ENCODE assay signal across 8 mouse cellular contexts in the genomic region with DNA sequence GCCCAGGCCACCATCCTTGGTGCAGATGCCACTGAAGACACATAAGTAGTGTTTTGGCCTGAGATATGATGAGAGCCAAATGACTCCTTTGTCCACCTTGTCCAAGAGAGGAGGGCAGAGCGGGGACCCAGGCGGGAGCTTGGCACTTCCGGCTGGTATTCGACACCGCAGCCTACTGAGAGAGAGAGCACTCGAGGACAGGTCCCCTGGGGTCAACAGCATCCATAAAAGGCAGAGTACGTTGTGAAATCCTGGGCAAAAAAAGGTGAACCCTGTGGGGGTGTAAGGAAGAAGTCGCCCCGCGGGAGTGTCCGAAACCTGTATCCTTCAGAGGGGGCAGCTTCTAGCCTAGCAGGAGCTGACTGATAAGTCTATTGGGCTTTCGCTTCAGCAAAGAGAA. TPM values are rescaled to one million over a fixed set of nuclear protein-coding genes. Genes with fewer than 3 reads are reported as not detected.
DNase-seq lines count a peak whose midpoint lies in the region; ATAC-seq and TF ChIP-seq lines count a peak whose summit lies in the region.

No protein-coding gene starts in this region.

- peak; percentile 37 for DNase-seq in cerebellum, adult 9-10 months
- DNase-seq in cerebellum, adult 11 months = no peak
- no peak for DNase-seq in spleen, adult 2 months (ENCODE audit: low read depth in 1 of 2, low spot score in 2 of 2)
- DNase-seq in spleen, postnatal 10 days (ENCODE audit: low spot score in 2 of 2) = no peak
- no peak for DNase-seq in ovary, postnatal 36 days (ENCODE audit: low spot score)
- DNase-seq in adipocyte (ENCODE audit: low spot score) = no peak

- no peaks in the 10 kb centered on the region for H3K27me3 ChIP-seq in spleen, adult 2 months (ENCODE audit: control insufficient read depth, insufficient read depth, low read length)
- H3K27me3 ChIP-seq in liver, embryonic 12.5 days (replicated peaks) = 0 out of 2 replicates have a peak, but pooled peaks cover 3% of the 10 kb centered on the region
- H3K27me3 ChIP-seq in stomach, embryonic 16.5 days (ENCODE audit: control insufficient read depth, insufficient read depth, low read length) = no peaks in the 10 kb centered on the region

- H3K4me1 ChIP-seq in spleen, adult 2 months (ENCODE audit: control insufficient read depth, insufficient read depth, insufficient read length) = peaks cover 17% of the 10 kb centered on the region; the same call in 1 of the 2 replicates
- peaks cover 56% of the 10 kb centered on the region for H3K4me1 ChIP-seq in liver, embryonic 12.5 days
- H3K4me1 ChIP-seq in stomach, embryonic 16.5 days (ENCODE audit: control insufficient read depth, insufficient read depth, low read length) = peaks cover 34% of the 10 kb centered on the region

- H3K9ac ChIP-seq in liver, embryonic 12.5 days = no peak overlapping the region
- H3K9ac ChIP-seq in stomach, embryonic 16.5 days (ENCODE audit: low read length) = peak overlapping the region; percentile 54

- H3K9me3 ChIP-seq in liver, embryonic 12.5 days (replicated peaks) = no peaks in the 10 kb centered on the region
- no peaks in the 10 kb centered on the region for H3K9me3 ChIP-seq in stomach, embryonic 16.5 days (replicated peaks; ENCODE audit: control insufficient read depth, low read length)

- H3K36me3 ChIP-seq in spleen, adult 2 months (ENCODE audit: control insufficient read depth, insufficient read depth, low read length) = peaks cover 5% of the 10 kb centered on the region; the same call in 1 of the 2 replicates
- peaks cover 48% of the 10 kb centered on the region for H3K36me3 ChIP-seq in liver, embryonic 12.5 days
- peaks cover 7% of the 10 kb centered on the region for H3K36me3 ChIP-seq in stomach, embryonic 16.5 days (ENCODE audit: control insufficient read depth, insufficient read depth, low read length)

- WGBS in spleen, adult 2 months = 55% methylated on average over 12 of the region's 12 CpGs
- WGBS in liver, embryonic 12.5 days (ENCODE audit: insufficient replicate concordance) = 80% methylated on average over 12 of the region's 12 CpGs
- WGBS in stomach, embryonic 16.5 days = 86% methylated on average over 12 of the region's 12 CpGs

- no peak overlapping the region for H3K4me3 ChIP-seq in spleen, adult 2 months (ENCODE audit: extremely low read depth, insufficient read depth, insufficient read length)
- peak overlapping the region; percentile 77; the same call in 1 of the 2 replicates for H3K4me3 ChIP-seq in liver, embryonic 12.5 days
- peak overlapping the region; percentile 73 for H3K4me3 ChIP-seq in stomach, embryonic 16.5 days (replicated peaks; ENCODE audit: low read length)

- TF ChIP-seq POLR2A in spleen, adult 2 months (IDR thresholded peaks at IDR 0.05; ENCODE audit: low read depth, low read length) = no peak

- H3K4me2 ChIP-seq in liver, embryonic 12.5 days = peak overlapping the region; percentile 96
- H3K4me2 ChIP-seq in stomach, embryonic 16.5 days (ENCODE audit: low read depth, low read length) = peak overlapping the region; percentile 78

- no peak for ATAC-seq in liver, embryonic 12.5 days
- ATAC-seq in stomach, embryonic 16.5 days (ENCODE audit: insufficient read depth, low FRiP score) = no peak

- peak overlapping the region; percentile 34; the same call in 1 of the 2 replicates for H3K27ac ChIP-seq in spleen, adult 2 months (ENCODE audit: insufficient read depth, low read length)
- peak overlapping the region; percentile 55; the same call in 1 of the 2 replicates for H3K27ac ChIP-seq in liver, embryonic 12.5 days
- no peak overlapping the region for H3K27ac ChIP-seq in stomach, embryonic 16.5 days (ENCODE audit: low read length)

- no peak for TF ChIP-seq CTCF in spleen, adult 2 months (IDR thresholded peaks at IDR 0.05; ENCODE audit: extremely low read depth, insufficient read depth, insufficient read length, insufficient replicate concordance)

RNA-seq across cellular contexts. Expression of gene H13, which starts 2.9 kb away (rescaled TPM):
- 82.8 and 145 TPM in 2 replicates for polyA plus RNA-seq in spleen, adult 2 months (2012; rRNA removed)
- polyA plus RNA-seq in liver, embryonic 12.5 days (2016; fragmentation: Nextera tagmentation; extraction: Ambion mirVana) = 57.5 and 59.1 TPM in 2 replicates
- polyA plus RNA-seq in stomach, embryonic 16.5 days (2015; fragmentation: Nextera tagmentation; extraction: Ambion mirVana) = 121 and 128 TPM in 2 replicates

RNA-seq across cellular contexts. Expression of gene Mcts2, which starts 14.7 kb away (rescaled TPM):
- 0.79 and 1.5 TPM in 2 replicates for polyA plus RNA-seq in spleen, adult 2 months (2012; rRNA removed)
- 26.4 and 27.2 TPM in 2 replicates for polyA plus RNA-seq in liver, embryonic 12.5 days (2016; fragmentation: Nextera tagmentation; extraction: Ambion mirVana)
- 24.0 and 25.2 TPM in 2 replicates for polyA plus RNA-seq in stomach, embryonic 16.5 days (2015; fragmentation: Nextera tagmentation; extraction: Ambion mirVana)

RNA-seq across cellular contexts. Expression of gene Rem1, which starts 45.4 kb away (rescaled TPM):
- 8.6 and 9.8 TPM in 2 replicates for polyA plus RNA-seq in spleen, adult 2 months (2012; rRNA removed)
- polyA plus RNA-seq in liver, embryonic 12.5 days (2016; fragmentation: Nextera tagmentation; extraction: Ambion mirVana) = 1.3 and 1.4 TPM in 2 replicates
- polyA plus RNA-seq in stomach, embryonic 16.5 days (2015; fragmentation: Nextera tagmentation; extraction: Ambion mirVana) = 20.0 and 20.6 TPM in 2 replicates

RNA-seq across cellular contexts. Expression of gene Defb25, which starts 49.3 kb away (rescaled TPM):
- 0.65 TPM in 1 of 2 replicates, not detected in the other for polyA plus RNA-seq in spleen, adult 2 months (2012; rRNA removed)
- 0.56 TPM in 1 of 2 replicates, not detected in the other for polyA plus RNA-seq in liver, embryonic 12.5 days (2016; fragmentation: Nextera tagmentation; extraction: Ambion mirVana)
- polyA plus RNA-seq in stomach, embryonic 16.5 days (2015; fragmentation: Nextera tagmentation; extraction: Ambion mirVana) = 0.62 and 1.4 TPM in 2 replicates
